Mouse (Mus musculus) hindbrain, embryonic 12.5 days (tissue): ENCODE results near the gene Xxylt1. TPM values are rescaled to one million over a fixed set of nuclear protein-coding genes. Genes with fewer than 3 reads are reported as not detected.

ENCODE experiments used
- ATAC-seq: fragments of 200-750 bp; cut with Nextera tagmentation; 2 replicates; pipeline ENCODE4 v1.8.0; 2017; ENCODE audit warnings: moderate TSS enrichment; ENCODE audit not compliant: low FRiP score
- H3K27ac ChIP-seq: fragments of 300-500 bp; sonication (generic); 2 replicates; pipeline ENCODE4 v1.5.1; 2016; ENCODE audit warnings: mild to moderate bottlenecking
- H3K27me3 ChIP-seq: fragments of 300-500 bp; sonication (generic); 2 replicates; pipeline ENCODE4 v1.6.1; 2016; ENCODE audit warnings: mild to moderate bottlenecking
- H3K36me3 ChIP-seq: fragments of 300-500 bp; sonication (generic); 2 replicates; pipeline ENCODE4 v1.6.1; 2016; ENCODE audit warnings: mild to moderate bottlenecking
- H3K4me1 ChIP-seq: fragments of 300-500 bp; sonication (generic); 2 replicates; pipeline ENCODE4 v1.6.1; 2016
- H3K4me2 ChIP-seq: fragments of 300-500 bp; sonication (generic); replicated peaks from 2 replicates; pipeline ENCODE4 v1.6.1; 2016; ENCODE audit warnings: mild to moderate bottlenecking
- H3K4me3 ChIP-seq: fragments of 300-500 bp; sonication (generic); 2 replicates; pipeline ENCODE4 v1.5.1; 2016; ENCODE audit warnings: mild to moderate bottlenecking
- H3K9ac ChIP-seq: fragments of 300-500 bp; sonication (generic); 2 replicates; pipeline ENCODE4 v1.6.1; 2016; ENCODE audit warnings: mild to moderate bottlenecking, moderate library complexity
- H3K9me3 ChIP-seq: fragments of 300-500 bp; sonication (generic); replicated peaks from 2 replicates; pipeline ENCODE4 v1.6.1; 2016; ENCODE audit warnings: mild to moderate bottlenecking
- WGBS: fragments of 180-500 bp; shearing (Covaris S2); methylation state at CpG from one replicate; pipeline ENCODE4 v1.1.7; 2016; 5-methylcytosine and 5-hydroxymethylcytosine counted together
- polyA plus RNA-seq: library from polyadenylated mRNA; unstranded; fragments of >200 nt; fragmentation: Nextera tagmentation; extraction: Ambion mirVana; gene quantifications from 2 replicates; pipeline ENCODE4 v1.2.1, GENCODE M21; 2016

Gene Xxylt1
- polyA plus RNA-seq, 1 experiment from 2014 or later: 17.9 TPM

- Histone ChIP-seq H3K4me2 (no peak overlapping the region), H3K4me3 (no peak overlapping the region), H3K9me3 (no peaks in the 10 kb centered on the region), H3K9ac (no peak overlapping the region), H3K36me3 (no peaks in the 10 kb centered on the region), H3K4me1 (peaks cover 15% of the 10 kb centered on the region), H3K27ac (no peak overlapping the region), H3K27me3 (0 out of 2 replicates have a peak, but pooled peaks cover 3% of the 10 kb centered on the region)
- WGBS: 23% methylated on average over 6 of the region's 6 CpGs
- no peak for ATAC-seq
Observed at GRCm38 (mm10) chr16:30936471-30936870, 144.8 kb downstream of the Xxylt1 start.

- Histone ChIP-seq H3K27ac (no peak overlapping the region), H3K9me3 (no peaks in the 10 kb centered on the region)
- WGBS: 80% methylated on average over 7 of the region's 7 CpGs
Observed at GRCm38 (mm10) chr16:30936012-30936461, 145.2 kb downstream of the Xxylt1 start.

GRCm38 (mm10) chr16:30934967-30935690 is 146.1 kb downstream of the Xxylt1 start:
- 65% methylated on average over 15 of the region's 15 CpGs for WGBS
- Histone ChIP-seq H3K27me3 (0 out of 2 replicates have a peak, but pooled peaks cover 3% of the 10 kb centered on the region), H3K27ac (no peak overlapping the region), H3K9ac (no peak overlapping the region), H3K4me3 (no peak overlapping the region), H3K4me1 (peaks cover 14% of the 10 kb centered on the region), H3K36me3 (no peaks in the 10 kb centered on the region), H3K9me3 (0 out of 2 replicates have a peak, but pooled peaks cover 3% of the 10 kb centered on the region), H3K4me2 (no peak overlapping the region)
- ATAC-seq: no peak

More at GRCm38 (mm10) chr16:30936012-30936461, 145.2 kb downstream of the Xxylt1 start:
- Histone ChIP-seq H3K4me3 (no peak overlapping the region), H3K9ac (no peak overlapping the region), H3K27me3 (0 out of 2 replicates have a peak, but pooled peaks cover 3% of the 10 kb centered on the region), H3K4me1 (peaks cover 15% of the 10 kb centered on the region), H3K36me3 (no peaks in the 10 kb centered on the region), H3K4me2 (no peak overlapping the region)
- no peak for ATAC-seq

GRCm38 (mm10) chr16:30934205-30934780 is 146.9 kb downstream of the Xxylt1 start:
- H3K36me3 ChIP-seq: no peaks in the 10 kb centered on the region
- H3K9ac ChIP-seq: no peak overlapping the region
- 0 out of 2 replicates have a peak, but pooled peaks cover 3% of the 10 kb centered on the region for H3K27me3 ChIP-seq
- H3K4me1 ChIP-seq: peaks cover 8% of the 10 kb centered on the region
- ATAC-seq: no peak
- H3K4me3 ChIP-seq: no peak overlapping the region
- 60% methylated on average over 11 of the region's 11 CpGs for WGBS
- no peak overlapping the region for H3K27ac ChIP-seq
- H3K4me2 ChIP-seq: no peak overlapping the region
- 0 out of 2 replicates have a peak, but pooled peaks cover 3% of the 10 kb centered on the region for H3K9me3 ChIP-seq

- no peaks in the 10 kb centered on the region for H3K36me3 ChIP-seq
- 0 out of 2 replicates have a peak, but pooled peaks cover 3% of the 10 kb centered on the region for H3K27me3 ChIP-seq
- H3K4me2 ChIP-seq: no peak overlapping the region
- H3K4me3 ChIP-seq: no peak overlapping the region
- 90% methylated on average over 8 of the region's 8 CpGs for WGBS
- 0 out of 2 replicates have a peak, but pooled peaks cover 3% of the 10 kb centered on the region for H3K9me3 ChIP-seq
- no peak overlapping the region for H3K27ac ChIP-seq
- H3K4me1 ChIP-seq: peaks cover 8% of the 10 kb centered on the region
- ATAC-seq: no peak
- H3K9ac ChIP-seq: no peak overlapping the region
Observed at GRCm38 (mm10) chr16:30933366-30933765, 147.9 kb downstream of the Xxylt1 start.

GRCm38 (mm10) chr16:30932791-30933190 is 148.4 kb downstream of the Xxylt1 start:
- Histone ChIP-seq H3K27me3 (0 out of 2 replicates have a peak, but pooled peaks cover 3% of the 10 kb centered on the region), H3K9me3 (0 out of 2 replicates have a peak, but pooled peaks cover 3% of the 10 kb centered on the region), H3K4me3 (no peak overlapping the region), H3K4me1 (peaks cover 8% of the 10 kb centered on the region), H3K27ac (no peak overlapping the region), H3K4me2 (no peak overlapping the region), H3K9ac (no peak overlapping the region), H3K36me3 (no peaks in the 10 kb centered on the region)
- 89% methylated on average over 4 of the region's 4 CpGs for WGBS
- ATAC-seq: no peak

GRCm38 (mm10) chr16:30932196-30932595 is 149.0 kb downstream of the Xxylt1 start:
- Histone ChIP-seq H3K4me3 (no peak overlapping the region), H3K9ac (no peak overlapping the region), H3K4me2 (no peak overlapping the region), H3K27ac (no peak overlapping the region), H3K27me3 (0 out of 2 replicates have a peak, but pooled peaks cover 3% of the 10 kb centered on the region), H3K9me3 (0 out of 2 replicates have a peak, but pooled peaks cover 3% of the 10 kb centered on the region), H3K36me3 (no peaks in the 10 kb centered on the region), H3K4me1 (peaks cover 8% of the 10 kb centered on the region)
- ATAC-seq: no peak
- 83% methylated on average over 5 of the region's 5 CpGs for WGBS

GRCm38 (mm10) chr16:30929165-30929564 is 152.1 kb downstream of the Xxylt1 start:
- Histone ChIP-seq H3K36me3 (no peaks in the 10 kb centered on the region), H3K4me3 (no peak overlapping the region), H3K9me3 (0 out of 2 replicates have a peak, but pooled peaks cover 3% of the 10 kb centered on the region), H3K27ac (no peak overlapping the region), H3K27me3 (0 out of 2 replicates have a peak, but pooled peaks cover 3% of the 10 kb centered on the region), H3K4me2 (no peak overlapping the region), H3K9ac (no peak overlapping the region), H3K4me1 (no peaks in the 10 kb centered on the region)
- ATAC-seq: no peak
- WGBS: 82% methylated on average over 3 of the region's 3 CpGs

GRCm38 (mm10) chr16:30928076-30928750 is 153.0 kb downstream of the Xxylt1 start:
- H3K4me2 ChIP-seq: no peak overlapping the region
- 0 out of 2 replicates have a peak, but pooled peaks cover 3% of the 10 kb centered on the region for H3K9me3 ChIP-seq
- no peaks in the 10 kb centered on the region for H3K36me3 ChIP-seq
- ATAC-seq: no peak
- H3K9ac ChIP-seq: no peak overlapping the region
- H3K4me1 ChIP-seq: no peaks in the 10 kb centered on the region
- H3K4me3 ChIP-seq: no peak overlapping the region
- no peak overlapping the region for H3K27ac ChIP-seq
- WGBS: 70% methylated on average over 8 of the region's 8 CpGs
- H3K27me3 ChIP-seq: 0 out of 2 replicates have a peak, but pooled peaks cover 3% of the 10 kb centered on the region

GRCm38 (mm10) chr16:30925496-30925895 is 155.7 kb downstream of the Xxylt1 start:
- no peaks in the 10 kb centered on the region for H3K27me3 ChIP-seq
- no peaks in the 10 kb centered on the region for H3K4me1 ChIP-seq
- H3K4me3 ChIP-seq: no peak overlapping the region
- H3K9me3 ChIP-seq: peaks cover 3% of the 10 kb centered on the region; the same call in 1 of the 2 replicates
- H3K27ac ChIP-seq: no peak overlapping the region
- H3K36me3 ChIP-seq: no peaks in the 10 kb centered on the region
- WGBS: 79% methylated on average over 4 of the region's 4 CpGs
- H3K4me2 ChIP-seq: no peak overlapping the region
- no peak for ATAC-seq
- H3K9ac ChIP-seq: no peak overlapping the region

- no peaks in the 10 kb centered on the region for H3K36me3 ChIP-seq
- H3K4me1 ChIP-seq: no peaks in the 10 kb centered on the region
- no peaks in the 10 kb centered on the region for H3K27me3 ChIP-seq
- no peak overlapping the region for H3K4me2 ChIP-seq
- no peak overlapping the region for H3K9ac ChIP-seq
- WGBS: 74% methylated on average over 7 of the region's 7 CpGs
- no peak for ATAC-seq
- H3K9me3 ChIP-seq: no peaks in the 10 kb centered on the region; the same call in 1 of the 2 replicates
- H3K4me3 ChIP-seq: no peak overlapping the region
- no peak overlapping the region for H3K27ac ChIP-seq
Observed at GRCm38 (mm10) chr16:30923899-30924298, 157.3 kb downstream of the Xxylt1 start.

- ATAC-seq: no peak
- Histone ChIP-seq H3K9me3 (no peaks in the 10 kb centered on the region; the same call in 1 of the 2 replicates), H3K36me3 (no peaks in the 10 kb centered on the region), H3K27me3 (no peaks in the 10 kb centered on the region), H3K4me1 (no peaks in the 10 kb centered on the region), H3K27ac (no peak overlapping the region), H3K9ac (no peak overlapping the region), H3K4me3 (no peak overlapping the region), H3K4me2 (no peak overlapping the region)
- 64% methylated on average over 1 of the region's 1 CpGs for WGBS
Observed at GRCm38 (mm10) chr16:30922548-30922947, 158.7 kb downstream of the Xxylt1 start.
